Mouse (Mus musculus) midbrain, embryonic 11.5 days (tissue): ENCODE measurements around the gene Prpf40b. TPM values are rescaled to one million over a fixed set of nuclear protein-coding genes. Genes with fewer than 3 reads are reported as not detected.
A peak's percentile ranks its signal among the peaks of the same experiment; 100 is the strongest.

ENCODE experiments used
- ATAC-seq: fragments of 200-750 bp; cut with Nextera tagmentation; 2 replicates; pipeline ENCODE4 v1.8.0; 2017; ENCODE audit warnings: moderate TSS enrichment, moderate library complexity; ENCODE audit not compliant: low FRiP score
- DNase-seq: peaks from one replicate; pipeline ENCODE4 v3.0.0; 2015; ENCODE audit warnings: low spot score; ENCODE audit errors: missing footprints
- H3K27ac ChIP-seq: fragments of 300-500 bp; sonication (generic); 2 replicates; pipeline ENCODE4 v1.5.1; 2014; ENCODE audit warnings: low read depth, low read length
- H3K27me3 ChIP-seq: fragments of 300-500 bp; sonication (generic); 2 replicates; pipeline ENCODE4 v1.6.1; 2014; ENCODE audit warnings: mild to moderate bottlenecking, low read length, moderate library complexity, mixed read lengths; ENCODE audit not compliant: control insufficient read depth, insufficient read depth
- H3K36me3 ChIP-seq: fragments of 300-500 bp; sonication (generic); 2 replicates; pipeline ENCODE4 v1.6.1; 2014; ENCODE audit warnings: mild to moderate bottlenecking, low read length, moderate library complexity, mixed read lengths; ENCODE audit not compliant: control insufficient read depth, insufficient read depth
- H3K4me1 ChIP-seq: fragments of 300-500 bp; sonication (generic); 2 replicates; pipeline ENCODE4 v1.6.1; 2014; ENCODE audit warnings: low read length; ENCODE audit not compliant: control insufficient read depth, insufficient read depth
- H3K4me2 ChIP-seq: fragments of 300-500 bp; sonication (generic); 2 replicates; pipeline ENCODE4 v1.6.1; 2014; ENCODE audit warnings: mild to moderate bottlenecking, moderate library complexity
- H3K4me3 ChIP-seq: fragments of 300-500 bp; sonication (generic); 2 replicates; pipeline ENCODE4 v1.5.1; 2014; ENCODE audit warnings: low read depth, low read length
- H3K9ac ChIP-seq: fragments of 300-500 bp; sonication (generic); 2 replicates; pipeline ENCODE4 v1.6.1; 2014; ENCODE audit warnings: low read length
- H3K9me3 ChIP-seq: fragments of 300-500 bp; sonication (generic); 2 replicates; pipeline ENCODE4 v1.6.1; 2016; ENCODE audit warnings: low read length; ENCODE audit not compliant: control insufficient read depth
- WGBS: fragments of 180-500 bp; shearing (Covaris S2); extraction: QIAGEN DNeasy Blood & Tissue Kit; methylation state at CpG from one replicate; pipeline ENCODE4 v1.1.7; 2014; 5-methylcytosine and 5-hydroxymethylcytosine counted together
- polyA plus RNA-seq: library from polyadenylated mRNA; unstranded; fragments of >200 nt; fragmentation: Nextera tagmentation; extraction: Ambion mirVana; gene quantifications from 2 replicates; pipeline ENCODE4 v1.2.1, GENCODE M21; 2014

Gene Prpf40b
- polyA plus RNA-seq, 1 experiment from 2014 or later, result 41.6 TPM

- Histone ChIP-seq H3K4me2 (no peak overlapping the region), H3K27ac (no peak overlapping the region), H3K4me3 (no peak overlapping the region), H3K4me1 (no peaks in the 10 kb centered on the region), H3K9me3 (no peaks in the 10 kb centered on the region), H3K9ac (no peak overlapping the region), H3K36me3 (peaks cover 37% of the 10 kb centered on the region), H3K27me3 (no peaks in the 10 kb centered on the region)
- 95% methylated on average over 9 of the region's 9 CpGs for WGBS
- no peak for ATAC-seq
- peak; percentile 65 for DNase-seq
These were observed 14.7 kb downstream of the Prpf40b start for GRCm38 (mm10) chr15:99309549-99309948.

- no peak overlapping the region for H3K4me2 ChIP-seq
- 90% methylated on average over 5 of the region's 5 CpGs for WGBS
- no peaks in the 10 kb centered on the region for H3K9me3 ChIP-seq
- no peaks in the 10 kb centered on the region for H3K4me1 ChIP-seq
- H3K27ac ChIP-seq, result no peak overlapping the region
- ATAC-seq (no peak), DNase-seq (peak; percentile 61)
- H3K27me3 ChIP-seq, result no peaks in the 10 kb centered on the region
- H3K9ac ChIP-seq, result no peak overlapping the region
- no peak overlapping the region for H3K4me3 ChIP-seq
- peaks cover 41% of the 10 kb centered on the region for H3K36me3 ChIP-seq
These were observed 15.7 kb downstream of the Prpf40b start for GRCm38 (mm10) chr15:99310617-99311016.

GRCm38 (mm10) chr15:99314891-99315290 lies 20.0 kb downstream of the Prpf40b start:
- Histone ChIP-seq H3K27me3 (no peaks in the 10 kb centered on the region), H3K4me2 (no peak overlapping the region), H3K9ac (no peak overlapping the region), H3K36me3 (peaks cover 31% of the 10 kb centered on the region), H3K27ac (no peak overlapping the region), H3K4me1 (no peaks in the 10 kb centered on the region), H3K4me3 (no peak overlapping the region), H3K9me3 (no peaks in the 10 kb centered on the region)
- 92% methylated on average over 16 of the region's 16 CpGs for WGBS
- DNase-seq, result no peak
- ATAC-seq, result no peak

- Histone ChIP-seq H3K36me3 (peaks cover 26% of the 10 kb centered on the region), H3K27ac (peak overlapping the region; percentile 41), H3K9ac (peak overlapping the region; percentile 39), H3K9me3 (no peaks in the 10 kb centered on the region), H3K4me3 (no peak overlapping the region), H3K27me3 (no peaks in the 10 kb centered on the region), H3K4me2 (no peak overlapping the region), H3K4me1 (no peaks in the 10 kb centered on the region)
- ATAC-seq (peak; percentile 68; the same call in 1 of the 2 replicates), DNase-seq (peak; percentile 93)
- 78% methylated on average over 16 of the region's 16 CpGs for WGBS
These were observed 21.7 kb downstream of the Prpf40b start for GRCm38 (mm10) chr15:99316314-99317266.

GRCm38 (mm10) chr15:99317267-99317651 lies 22.4 kb downstream of the Prpf40b start:
- ATAC-seq, result 0 out of 2 replicates have a peak, but pooled peaks have one; percentile 43
- 82% methylated on average over 2 of the region's 2 CpGs for WGBS

GRCm38 (mm10) chr15:99318071-99318470 lies 23.2 kb downstream of the Prpf40b start:
- Histone ChIP-seq H3K9ac (no peak overlapping the region), H3K27ac (no peak overlapping the region), H3K9me3 (no peaks in the 10 kb centered on the region), H3K4me1 (no peaks in the 10 kb centered on the region), H3K4me3 (no peak overlapping the region), H3K4me2 (no peak overlapping the region), H3K36me3 (peaks cover 28% of the 10 kb centered on the region), H3K27me3 (no peaks in the 10 kb centered on the region)
- no peak for DNase-seq
- WGBS, result 90% methylated on average over 6 of the region's 6 CpGs
- ATAC-seq, result no peak

More at GRCm38 (mm10) chr15:99317267-99317651, 22.4 kb downstream of the Prpf40b start:
- H3K4me2 ChIP-seq, result no peak overlapping the region
- no peaks in the 10 kb centered on the region for H3K27me3 ChIP-seq
- H3K4me3 ChIP-seq, result no peak overlapping the region
- peaks cover 28% of the 10 kb centered on the region for H3K36me3 ChIP-seq
- H3K9me3 ChIP-seq, result no peaks in the 10 kb centered on the region
- H3K27ac ChIP-seq, result peak overlapping the region; percentile 30; the same call in 1 of the 2 replicates
- H3K4me1 ChIP-seq, result no peaks in the 10 kb centered on the region
- DNase-seq, result no peak
- peak overlapping the region; percentile 16; the same call in 1 of the 2 replicates for H3K9ac ChIP-seq

GRCm38 (mm10) chr15:99318861-99319410 lies 24.0 kb downstream of the Prpf40b start:
- Histone ChIP-seq H3K4me1 (no peaks in the 10 kb centered on the region), H3K9ac (no peak overlapping the region), H3K36me3 (peaks cover 28% of the 10 kb centered on the region), H3K4me2 (no peak overlapping the region), H3K4me3 (no peak overlapping the region), H3K27me3 (no peaks in the 10 kb centered on the region), H3K27ac (no peak overlapping the region), H3K9me3 (no peaks in the 10 kb centered on the region)
- ATAC-seq (no peak), DNase-seq (no peak)
- WGBS, result 88% methylated on average over 14 of the region's 14 CpGs

- H3K36me3 ChIP-seq, result peaks cover 28% of the 10 kb centered on the region
- H3K9me3 ChIP-seq, result no peaks in the 10 kb centered on the region
- no peak overlapping the region for H3K27ac ChIP-seq
- no peak for ATAC-seq
- no peak overlapping the region for H3K9ac ChIP-seq
- DNase-seq, result no peak
- H3K27me3 ChIP-seq, result no peaks in the 10 kb centered on the region
- H3K4me1 ChIP-seq, result no peaks in the 10 kb centered on the region
- WGBS, result 84% methylated on average over 3 of the region's 3 CpGs
- H3K4me2 ChIP-seq, result no peak overlapping the region
- H3K4me3 ChIP-seq, result no peak overlapping the region
These were observed 24.6 kb downstream of the Prpf40b start for GRCm38 (mm10) chr15:99319411-99319871.

GRCm38 (mm10) chr15:99320168-99320674 lies 25.3 kb downstream of the Prpf40b start:
- no peak for DNase-seq
- Histone ChIP-seq H3K27ac (no peak overlapping the region), H3K27me3 (no peaks in the 10 kb centered on the region), H3K36me3 (peaks cover 30% of the 10 kb centered on the region), H3K9me3 (no peaks in the 10 kb centered on the region), H3K4me3 (no peak overlapping the region), H3K4me1 (no peaks in the 10 kb centered on the region), H3K9ac (no peak overlapping the region), H3K4me2 (no peak overlapping the region)
- ATAC-seq, result no peak
- WGBS, result 86% methylated on average over 10 of the region's 10 CpGs
